Mouse (Mus musculus) left cerebral cortex, adult 2 months (tissue): Measurements from ENCODE around the gene Zfp385b. TPM values are rescaled to one million over a fixed set of nuclear protein-coding genes. Genes with fewer than 3 reads are reported as not detected.

Source experiments
- DNase-seq, 2 experiments: peaks; one replicate each; pipeline ENCODE4 v3.0.0; 2021 to 2022; ENCODE audit warnings: low spot score in 2 of 2, mixed read lengths in 1 of 2; ENCODE audit errors: extremely low spot score in 1 of 2
- H3K27ac ChIP-seq: fragments of 200-600 bp; 2 replicates; pipeline ENCODE4 v1.8.1; 2022
- H3K4me3 ChIP-seq: fragments of 200-600 bp; 2 replicates; pipeline ENCODE4 v1.8.1; 2022
- CTCF ChIP-seq: fragments of 200-600 bp; IDR thresholded peaks from 2 replicates; pipeline ENCODE4 v1.8.1; 2022; ENCODE audit warnings: antibody characterized with exemption, mild to moderate bottlenecking, moderate library complexity
- intact Hi-C: fragments of 180-260 bp; cut with DNase I; formaldehyde crosslinking; loops from one replicate; pipeline ENCODE4 v1.15.1; 2025
- long read RNA-seq, 2 experiments: library from polyadenylated mRNA; stranded (forward); transcript quantifications; one replicate each; pipeline ENCODE4 v2.0.0; 2021; ENCODE audit warnings: borderline mapping rate in 2 of 2
- total RNA-seq, 2 experiments: library from RNA; stranded (reverse); gene quantifications; 2 replicates each; pipeline ENCODE4 v1.2.3; 2021

Gene Zfp385b
- total RNA-seq = 10 to 100 TPM; 47.8 to 54.1 TPM
- long read RNA-seq, experiment 1, partial matches to known transcripts = 0 of 7 reads
- long read RNA-seq, experiment 1, other reads (novel, unspliced or antisense) = 3 of 7 reads
- long read RNA-seq, experiment 2, transcript Zfp385b-211 (8 exons, 2,668 nt) = major isoform, 5 of 9 reads
- long read RNA-seq, experiment 2, partial matches to known transcripts = 2 of 9 reads
- long read RNA-seq, experiment 2, other reads (novel, unspliced or antisense) = 2 of 9 reads

GRCm38 (mm10) chr2:77819539-77819938, at the start of gene Zfp385b:
Gene Zfp385b (minus strand): TSS chr2:77819639.
- intact Hi-C loops = no loop called here

GRCm38 (mm10) chr2:77863934-77864333, 44.5 kb upstream of the Zfp385b start:
- TF ChIP-seq CTCF = 0 out of 2 replicates have a peak, but pooled peaks have one; percentile 5
- peak in 1 of 2 experiments; percentile 25 for DNase-seq
- peak overlapping the region; percentile 21; the same call in 1 of the 2 replicates for H3K4me3 ChIP-seq
- intact Hi-C loops = loop anchor here (1.0 to 5.0 kb wide), 3 partner anchors 23 to 62 kb away; no protein-coding TSS in a partner anchor
- peak overlapping the region; percentile 62 for H3K27ac ChIP-seq

More at GRCm38 (mm10) chr2:77819539-77819938, at the start of gene Zfp385b:
- H3K4me3 ChIP-seq = no peak within 1 kb of the TSS
- no peak within 1 kb of the TSS for H3K27ac ChIP-seq
- no peak for DNase-seq
- TF ChIP-seq CTCF = no peak

GRCm38 (mm10) chr2:77863522-77863921, 44.1 kb upstream of the Zfp385b start:
- H3K27ac ChIP-seq = peak overlapping the region; percentile 62
- intact Hi-C loops = loop anchor here (1.0 to 5.0 kb wide), 2 partner anchors 48 to 61 kb away; no protein-coding TSS in a partner anchor
- TF ChIP-seq CTCF = no peak
- DNase-seq = peak; percentile 36 to 44
- H3K4me3 ChIP-seq = peak overlapping the region; percentile 21; the same call in 1 of the 2 replicates

- intact Hi-C loops = loop anchor here (1.0 to 5.0 kb wide), 3 partner anchors 23 to 84 kb away; no protein-coding TSS in a partner anchor
- no peak for TF ChIP-seq CTCF
Observed at GRCm38 (mm10) chr2:77841464-77841863, 22.0 kb upstream of the Zfp385b start.

GRCm38 (mm10) chr2:77839587-77839986, 20.1 kb upstream of the Zfp385b start:
- H3K4me3 ChIP-seq = no peak overlapping the region
- DNase-seq = no peak
- no peak for TF ChIP-seq CTCF

More at GRCm38 (mm10) chr2:77841464-77841863, 22.0 kb upstream of the Zfp385b start:
- peak; percentile 35 to 38 for DNase-seq
- H3K27ac ChIP-seq = peak overlapping the region; percentile 55
- no peak overlapping the region for H3K4me3 ChIP-seq

GRCm38 (mm10) chr2:77838688-77839087, 19.2 kb upstream of the Zfp385b start:
- Histone ChIP-seq H3K4me3 (no peak overlapping the region), H3K27ac (no peak overlapping the region)
- intact Hi-C loops = no loop called here
- no peak for TF ChIP-seq CTCF
- DNase-seq = no peak

More at GRCm38 (mm10) chr2:77839587-77839986, 20.1 kb upstream of the Zfp385b start:
- H3K27ac ChIP-seq = no peak overlapping the region
- intact Hi-C loops = no loop called here

GRCm38 (mm10) chr2:77835781-77836180, 16.3 kb upstream of the Zfp385b start:
- TF ChIP-seq CTCF = peak; percentile 26
- intact Hi-C loops = no loop called here

GRCm38 (mm10) chr2:77826133-77826828, 6.8 kb upstream of the Zfp385b start:
- no peak for TF ChIP-seq CTCF
- DNase-seq = no peak
- H3K27ac ChIP-seq = no peak overlapping the region
- intact Hi-C loops = no loop called here
- H3K4me3 ChIP-seq = no peak overlapping the region

More at GRCm38 (mm10) chr2:77835781-77836180, 16.3 kb upstream of the Zfp385b start:
- DNase-seq = no peak
- H3K27ac ChIP-seq = no peak overlapping the region
- H3K4me3 ChIP-seq = no peak overlapping the region

- intact Hi-C loops = no loop called here
- no peak for DNase-seq
Observed at GRCm38 (mm10) chr2:77823026-77823425, 3.6 kb upstream of the Zfp385b start.

GRCm38 (mm10) chr2:77817357-77817894, 2.0 kb downstream of the Zfp385b start:
- no peak for TF ChIP-seq CTCF
- Histone ChIP-seq H3K4me3 (peak overlapping the region; percentile 64), H3K27ac (peak overlapping the region; percentile 63)
- intact Hi-C loops = no loop called here
- no peak for DNase-seq

More at GRCm38 (mm10) chr2:77823026-77823425, 3.6 kb upstream of the Zfp385b start:
- no peak overlapping the region for H3K4me3 ChIP-seq
- no peak overlapping the region for H3K27ac ChIP-seq
- no peak for TF ChIP-seq CTCF

- no peak; the same call in 1 of the 2 replicates for TF ChIP-seq CTCF
- DNase-seq = peak; percentile 50 to 64
- H3K27ac ChIP-seq = peak overlapping the region; percentile 89
- intact Hi-C loops = loop anchor here (1.0 kb wide), 1 partner anchor 25 kb away; no protein-coding TSS in a partner anchor
- peak overlapping the region; percentile 64 for H3K4me3 ChIP-seq
Observed at GRCm38 (mm10) chr2:77816413-77817314, 2.8 kb downstream of the Zfp385b start.
